Mouse (Mus musculus): Measurements from ENCODE around the gene Fam107b.

DNA sequence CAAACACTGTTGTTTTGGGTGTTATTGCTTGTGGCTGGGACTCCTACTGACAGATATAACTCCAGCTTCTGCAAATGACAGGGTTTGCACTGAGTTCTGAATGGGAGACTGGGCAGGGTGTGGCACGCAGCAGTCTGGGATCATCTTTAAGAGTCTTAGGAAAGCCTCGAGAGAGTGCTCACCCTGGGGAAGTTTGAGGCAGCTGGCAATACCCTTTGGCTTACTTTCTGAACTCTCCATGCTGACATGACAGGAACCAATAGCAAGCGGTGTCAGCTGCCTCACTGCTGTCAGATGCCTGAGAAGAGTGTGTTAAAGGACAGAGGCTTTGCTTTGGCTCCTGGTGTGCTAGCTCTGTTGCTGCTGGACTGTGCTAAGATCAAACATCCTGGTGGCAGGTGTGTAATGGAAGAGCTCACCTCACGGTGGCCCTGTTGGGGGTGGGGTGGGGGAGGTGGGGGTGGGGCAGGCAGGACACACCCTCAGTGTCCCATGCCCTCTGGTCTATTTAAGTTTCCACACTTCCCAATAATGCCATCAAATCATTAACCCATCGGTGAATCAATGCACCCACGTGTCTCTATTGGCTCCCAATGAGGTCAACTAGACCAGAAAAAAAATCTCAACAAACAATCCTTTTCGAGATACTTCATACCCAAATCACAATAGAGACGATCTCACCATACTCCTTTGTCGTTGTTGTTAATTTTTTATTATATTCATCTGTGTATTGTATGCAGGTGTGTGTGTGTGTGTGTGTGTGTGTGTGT, 70.9 kb downstream of the Fam107b start:
- TF ChIP-seq CTCF (IDR thresholded peaks at IDR 0.05; ENCODE audit: extremely low read depth, insufficient read length, insufficient replicate concordance, low read depth, low read length) (no peak), POLR2A (IDR thresholded peaks at IDR 0.05; ENCODE audit: low read depth, low read length) (no peak)

Data from small intestine, adult 2 months (tissue).